Mouse (Mus musculus) midbrain, embryonic 16.5 days (tissue): ENCODE results near the gene Mt3. TPM values are rescaled to one million over a fixed set of nuclear protein-coding genes. Genes with fewer than 3 reads are reported as not detected.
A peak's percentile ranks its signal among the peaks of the same experiment; 100 is the strongest.

Source experiments
- ATAC-seq: fragments of 200-750 bp; cut with Nextera tagmentation; 2 replicates; pipeline ENCODE4 v1.8.0; 2017; ENCODE audit warnings: moderate TSS enrichment
- H3K27ac ChIP-seq: fragments of 300-500 bp; sonication (generic); 2 replicates; pipeline ENCODE4 v1.5.1; 2014; ENCODE audit warnings: mild to moderate bottlenecking, low read length, mixed read lengths
- H3K27me3 ChIP-seq: fragments of 300-500 bp; sonication (generic); 2 replicates; pipeline ENCODE4 v1.6.1; 2014; ENCODE audit warnings: low read depth, low read length, mixed read lengths; ENCODE audit not compliant: control insufficient read depth, insufficient read depth
- H3K36me3 ChIP-seq: fragments of 300-500 bp; sonication (generic); 2 replicates; pipeline ENCODE4 v1.6.1; 2014; ENCODE audit warnings: mild to moderate bottlenecking, low read length, moderate library complexity, mixed read lengths; ENCODE audit not compliant: control insufficient read depth, insufficient read depth
- H3K4me1 ChIP-seq: fragments of 300-500 bp; sonication (generic); 2 replicates; pipeline ENCODE4 v1.6.1; 2014; ENCODE audit warnings: mild to moderate bottlenecking, low read length, mixed read lengths; ENCODE audit not compliant: control insufficient read depth, insufficient read depth
- H3K4me2 ChIP-seq: fragments of 300-500 bp; sonication (generic); 2 replicates; pipeline ENCODE4 v1.6.1; 2014; ENCODE audit warnings: mild to moderate bottlenecking, low read length, mixed read lengths
- H3K4me3 ChIP-seq: fragments of 300-500 bp; sonication (generic); 2 replicates; pipeline ENCODE4 v1.5.1; 2014; ENCODE audit warnings: low read depth, mild to moderate bottlenecking, low read length, moderate library complexity, mixed read lengths
- H3K9ac ChIP-seq: fragments of 300-500 bp; sonication (generic); 2 replicates; pipeline ENCODE4 v1.6.1; 2014; ENCODE audit warnings: low read depth, low read length, mixed read lengths
- H3K9me3 ChIP-seq: fragments of 300-500 bp; sonication (generic); replicated peaks from 2 replicates; pipeline ENCODE4 v1.6.1; 2014; ENCODE audit warnings: mild to moderate bottlenecking, low read length, mixed read lengths; ENCODE audit not compliant: control insufficient read depth, poor library complexity, severe bottlenecking
- WGBS: fragments of 180-500 bp; shearing (Covaris S2); extraction: QIAGEN DNeasy Blood & Tissue Kit; methylation state at CpG from one replicate; pipeline ENCODE4 v1.1.7; 2014; 5-methylcytosine and 5-hydroxymethylcytosine counted together
- polyA plus RNA-seq: library from polyadenylated mRNA; unstranded; fragments of >200 nt; fragmentation: Nextera tagmentation; extraction: Ambion mirVana; gene quantifications from 2 replicates; pipeline ENCODE4 v1.2.1, GENCODE M21; 2015

The Mt3 gene
- polyA plus RNA-seq, 1 experiment from 2014 or later = 227 TPM

DNA sequence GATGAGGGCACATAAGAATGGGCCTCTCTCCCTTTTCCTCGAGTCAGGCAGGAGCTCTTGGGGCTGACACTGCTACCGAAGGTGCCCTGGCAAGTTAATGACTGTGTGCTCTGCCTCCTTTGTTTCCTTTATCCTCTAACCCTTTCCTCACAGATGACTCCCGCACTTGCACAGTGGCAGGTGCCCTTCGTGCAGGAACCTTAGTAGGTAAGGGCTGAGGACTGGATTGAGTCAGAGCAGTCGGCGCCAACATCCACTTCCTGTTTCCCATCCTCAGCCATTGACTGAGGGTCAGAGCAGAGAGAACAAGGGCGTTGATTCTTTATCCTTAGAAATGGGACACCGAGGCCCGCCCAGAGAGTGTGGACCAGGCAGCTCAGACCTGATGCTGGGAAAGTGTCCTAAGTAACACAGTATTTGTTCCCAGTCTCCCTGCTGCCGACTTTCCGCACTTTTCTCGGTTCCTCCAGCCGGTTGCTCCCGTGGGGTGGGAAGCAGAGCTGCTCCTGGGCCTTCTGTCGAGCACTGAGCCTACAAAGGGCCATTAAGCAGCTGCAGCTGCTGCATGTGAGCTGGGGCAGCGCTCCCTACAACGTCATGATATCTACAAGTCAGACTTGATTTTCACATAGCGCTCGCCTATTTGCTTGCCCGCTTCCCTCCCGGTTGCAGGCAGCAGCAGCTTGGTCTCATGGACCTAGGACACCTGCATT lies 35.0 kb downstream of the Mt3 start:
- Histone ChIP-seq H3K4me2 (no peak overlapping the region), H3K27ac (no peak overlapping the region), H3K36me3 (no peaks in the 10 kb centered on the region), H3K4me3 (no peak overlapping the region), H3K9ac (peak overlapping the region; percentile 20; the same call in 1 of the 2 replicates), H3K4me1 (peaks cover 9% of the 10 kb centered on the region), H3K9me3 (no peaks in the 10 kb centered on the region), H3K27me3 (peaks cover 49% of the 10 kb centered on the region)
- WGBS = 31% methylated on average over 21 of the region's 21 CpGs
- ATAC-seq = no peak

DNA sequence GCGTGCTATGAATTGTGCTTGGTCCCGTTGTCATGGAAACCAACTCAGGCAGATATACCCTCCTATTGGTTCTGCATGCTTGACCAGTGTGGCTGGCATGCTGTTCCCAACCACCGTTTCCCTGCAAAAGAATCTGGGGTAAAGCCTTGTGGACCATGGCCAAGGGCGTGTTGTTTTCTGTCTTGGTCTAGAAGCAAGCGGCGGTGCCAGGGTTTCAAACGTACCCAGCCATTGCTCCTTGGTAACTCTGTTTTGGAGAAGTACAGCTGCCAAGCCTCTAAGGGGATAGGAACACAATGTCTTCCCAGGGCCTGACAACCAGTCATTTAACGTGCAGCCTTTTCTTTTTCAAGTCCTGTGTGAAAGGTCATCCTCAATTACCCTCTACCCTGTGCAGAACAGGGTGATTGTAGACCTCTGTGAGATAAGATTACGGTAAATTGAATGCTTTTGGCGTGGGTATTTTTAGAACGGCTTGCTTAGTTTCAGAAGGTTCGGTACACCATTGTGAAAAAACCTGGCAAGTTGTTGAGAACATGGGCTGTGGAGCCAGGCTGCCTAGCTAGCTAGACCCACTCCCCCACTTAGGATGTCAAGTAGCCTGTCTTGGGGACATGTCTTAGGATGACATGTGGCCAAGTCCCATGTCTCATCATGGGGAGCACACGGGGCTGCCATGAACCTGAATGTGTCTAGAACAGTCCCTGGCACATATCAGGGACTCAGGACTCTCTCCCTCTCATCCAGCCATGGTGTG lies 37.0 kb downstream of the Mt3 start:
- no peak overlapping the region for H3K4me3 ChIP-seq
- peaks cover 29% of the 10 kb centered on the region for H3K27me3 ChIP-seq
- no peak overlapping the region for H3K9ac ChIP-seq
- no peak overlapping the region for H3K27ac ChIP-seq
- H3K4me1 ChIP-seq = peaks cover 2% of the 10 kb centered on the region; the same call in 1 of the 2 replicates
- H3K9me3 ChIP-seq = no peaks in the 10 kb centered on the region
- peak; percentile 43 for ATAC-seq
- no peak overlapping the region for H3K4me2 ChIP-seq
- H3K36me3 ChIP-seq = no peaks in the 10 kb centered on the region
- WGBS = 62% methylated on average over 13 of the region's 13 CpGs

DNA sequence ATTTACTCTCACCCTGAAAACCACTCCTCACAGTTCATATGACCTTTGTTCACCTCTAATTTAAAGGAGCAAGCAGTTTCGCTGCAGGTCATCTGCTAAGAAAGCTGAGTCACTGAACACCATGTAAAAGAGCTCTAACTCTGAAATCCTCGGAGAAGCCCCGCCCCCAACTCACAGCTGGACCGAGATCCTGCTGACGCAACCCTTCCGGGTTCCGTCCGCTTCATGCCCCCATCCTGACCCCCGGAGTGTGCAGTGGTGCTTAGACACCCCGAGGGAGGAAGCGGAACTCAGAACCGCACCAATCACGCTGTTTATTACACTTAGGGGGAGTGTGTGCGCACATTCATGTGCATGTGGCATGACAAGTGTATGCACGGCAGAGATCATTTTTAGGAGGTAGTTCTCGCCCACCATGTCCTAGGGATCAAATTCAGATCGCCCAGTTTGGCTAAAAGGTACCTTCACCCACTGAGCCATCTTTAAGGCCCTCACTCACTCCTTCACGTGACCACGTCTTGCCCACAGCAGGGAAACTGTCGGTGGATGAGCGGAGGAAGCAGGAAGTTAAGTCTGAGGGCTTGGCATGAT lies 38.8 kb downstream of the Mt3 start:
- H3K36me3 ChIP-seq = no peaks in the 10 kb centered on the region
- no peak for ATAC-seq
- no peak overlapping the region for H3K9ac ChIP-seq
- WGBS = 26% methylated on average over 21 of the region's 21 CpGs
- no peaks in the 10 kb centered on the region for H3K9me3 ChIP-seq
- peak overlapping the region; percentile 24 for H3K4me3 ChIP-seq
- peak overlapping the region; percentile 54 for H3K4me2 ChIP-seq
- H3K27ac ChIP-seq = no peak overlapping the region
- peaks cover 15% of the 10 kb centered on the region for H3K27me3 ChIP-seq
- H3K4me1 ChIP-seq = peaks cover 2% of the 10 kb centered on the region; the same call in 1 of the 2 replicates

DNA sequence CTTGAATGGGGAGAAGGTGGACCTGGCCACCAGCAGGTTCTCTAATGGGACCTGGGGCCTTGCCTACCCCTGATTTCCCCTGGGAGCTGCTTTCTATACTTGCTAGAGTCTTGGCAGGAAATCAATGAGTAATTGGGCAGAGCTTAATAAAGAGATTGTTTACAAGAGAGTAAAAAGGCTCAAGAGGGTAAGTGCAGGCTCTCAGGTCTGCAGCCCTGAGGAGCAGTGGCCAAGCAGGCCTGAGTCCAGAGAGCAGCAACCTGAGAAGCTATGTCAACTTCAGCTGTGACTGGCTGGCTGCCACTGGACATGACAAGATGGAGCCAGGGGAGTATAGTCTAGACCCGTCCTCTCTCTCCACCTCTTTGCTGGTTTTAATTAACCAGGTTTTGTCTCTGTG lies 40.5 kb downstream of the Mt3 start:
- Histone ChIP-seq H3K36me3 (no peaks in the 10 kb centered on the region), H3K9me3 (no peaks in the 10 kb centered on the region), H3K27me3 (no peaks in the 10 kb centered on the region), H3K9ac (no peak overlapping the region), H3K4me2 (no peak overlapping the region), H3K27ac (no peak overlapping the region), H3K4me1 (no peaks in the 10 kb centered on the region; the same call in 1 of the 2 replicates), H3K4me3 (no peak overlapping the region)
- no peak for ATAC-seq
- WGBS = 50% methylated on average over 1 of the region's 1 CpGs

DNA sequence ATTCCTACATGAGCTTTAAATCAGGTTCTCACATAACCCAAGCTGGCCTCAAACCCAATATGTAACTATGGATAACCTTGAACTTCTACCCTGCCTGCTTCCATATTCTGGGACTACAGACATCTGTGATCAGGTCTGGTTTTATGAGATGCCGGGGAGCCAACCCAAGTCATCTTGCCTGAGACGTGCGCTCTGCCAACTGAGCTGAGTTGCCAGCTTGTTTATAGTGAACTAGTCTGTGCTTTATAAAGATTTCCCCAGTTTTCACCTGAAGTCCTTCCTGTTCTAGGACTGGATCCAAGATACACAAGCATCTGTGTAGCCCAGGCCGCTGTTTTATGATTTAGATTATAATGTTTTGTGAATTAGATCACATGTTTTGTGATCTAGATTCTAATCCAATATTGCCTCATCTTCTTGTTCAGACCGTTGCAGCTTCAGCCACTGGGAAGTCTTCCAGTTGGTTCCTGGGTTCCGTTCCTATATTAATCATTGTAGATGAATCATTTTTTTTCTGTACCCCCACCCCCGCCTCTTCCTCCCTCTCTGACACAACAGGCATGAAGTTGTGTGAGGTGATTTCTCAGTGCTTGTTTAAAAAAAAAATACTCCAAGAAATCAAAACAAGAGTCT lies 42.3 kb downstream of the Mt3 start:
- Histone ChIP-seq H3K27ac (no peak overlapping the region), H3K36me3 (no peaks in the 10 kb centered on the region), H3K27me3 (no peaks in the 10 kb centered on the region), H3K4me1 (no peaks in the 10 kb centered on the region; the same call in 1 of the 2 replicates), H3K9ac (no peak overlapping the region), H3K4me2 (no peak overlapping the region), H3K4me3 (no peak overlapping the region), H3K9me3 (no peaks in the 10 kb centered on the region)
- ATAC-seq = no peak
- 94% methylated on average over 7 of the region's 7 CpGs for WGBS

DNA sequence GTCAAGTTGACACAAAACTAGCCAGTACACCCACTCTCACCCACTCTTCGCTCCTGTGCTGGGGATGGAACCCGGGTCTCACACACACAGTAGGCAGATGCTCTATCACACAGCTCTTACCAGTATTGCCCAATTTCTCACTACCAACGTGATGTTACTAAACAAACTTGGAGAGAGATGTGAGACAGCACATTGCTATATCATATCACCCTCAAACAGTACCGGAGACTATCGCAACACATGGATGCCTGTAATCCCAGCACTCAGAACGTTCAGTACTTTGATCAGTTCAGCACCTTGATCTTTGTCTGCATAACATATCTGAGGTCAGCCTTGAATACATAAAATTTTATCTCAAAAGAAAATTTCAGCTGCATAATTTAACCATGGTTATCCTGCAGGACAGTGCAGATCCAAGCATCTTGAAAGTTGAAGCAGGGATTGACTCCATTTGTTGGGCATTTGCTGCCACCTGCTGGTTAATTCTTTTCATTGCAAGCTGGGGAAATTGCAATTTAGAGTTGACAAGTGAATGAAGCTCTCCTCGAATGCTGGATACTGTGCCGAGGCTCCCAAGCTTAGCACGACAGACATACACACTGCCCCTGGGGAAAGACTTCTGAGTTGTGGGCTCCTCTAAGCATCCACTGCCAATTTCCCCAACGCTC lies 46.9 kb downstream of the Mt3 start:
- H3K9me3 ChIP-seq = no peaks in the 10 kb centered on the region
- H3K27ac ChIP-seq = no peak overlapping the region
- H3K36me3 ChIP-seq = no peaks in the 10 kb centered on the region
- 44% methylated on average over 10 of the region's 10 CpGs for WGBS
- ATAC-seq = peak; percentile 62
- H3K4me2 ChIP-seq = no peak overlapping the region
- H3K9ac ChIP-seq = no peak overlapping the region
- no peak overlapping the region for H3K4me3 ChIP-seq
- H3K4me1 ChIP-seq = no peaks in the 10 kb centered on the region
- no peaks in the 10 kb centered on the region for H3K27me3 ChIP-seq

Other genes with a start within 250 kb of the Mt3 start
- 61.2 and 67.5 TPM in 2 replicates for gene Amfr, start 139.8 kb upstream of the Mt3 start, polyA plus RNA-seq
- gene Nudt21, start 115.6 kb upstream of the Mt3 start, polyA plus RNA-seq = 84.7 and 85.7 TPM in 2 replicates
- gene Ogfod1, start 115.4 kb upstream of the Mt3 start, polyA plus RNA-seq = 18.0 and 18.3 TPM in 2 replicates
- 22.0 and 22.9 TPM in 2 replicates for gene Bbs2, start 53.7 kb upstream of the Mt3 start, polyA plus RNA-seq
- gene Mt4, start 15.4 kb upstream of the Mt3 start, polyA plus RNA-seq = not detected in 2 replicates
- 11.5 and 17.9 TPM in 2 replicates for gene Mt2, start 20.1 kb downstream of the Mt3 start, polyA plus RNA-seq
- gene Mt1, start 26.5 kb downstream of the Mt3 start, polyA plus RNA-seq = 51.8 and 86.0 TPM in 2 replicates
- gene Nup93, start 62.0 kb downstream of the Mt3 start, polyA plus RNA-seq = 58.6 and 59.1 TPM in 2 replicates
- 0.09 TPM in 1 of 2 replicates, not detected in the other for gene Slc12a3, start 176.6 kb downstream of the Mt3 start, polyA plus RNA-seq
- gene Herpud1, start 233.8 kb downstream of the Mt3 start, polyA plus RNA-seq = 72.3 and 82.7 TPM in 2 replicates